Mouse (Mus musculus): Measurements from ENCODE around the gene Ms4a4c. TPM values are rescaled to one million over a fixed set of nuclear protein-coding genes. Genes with fewer than 3 reads are reported as not detected.

The Ms4a4c gene
- polyA plus RNA-seq, 1 experiment from 2014 or later: not detected

Other genes with a start within 250 kb of the Ms4a4c start
- gene 1700025F22Rik, start 239.4 kb upstream of the Ms4a4c start, polyA plus RNA-seq (2016; fragmentation: Nextera tagmentation; extraction: Ambion mirVana): not detected in 2 replicates
- gene Ms4a13, start 208.0 kb upstream of the Ms4a4c start, polyA plus RNA-seq (2016; fragmentation: Nextera tagmentation; extraction: Ambion mirVana): not detected in 2 replicates
- gene Ms4a12, start 172.3 kb upstream of the Ms4a4c start, polyA plus RNA-seq (2016; fragmentation: Nextera tagmentation; extraction: Ambion mirVana): not detected in 2 replicates
- gene Ms4a1, start 138.5 kb upstream of the Ms4a4c start, polyA plus RNA-seq (2016; fragmentation: Nextera tagmentation; extraction: Ambion mirVana): not detected in 2 replicates
- not detected in 2 replicates for gene Ms4a5, start 120.9 kb upstream of the Ms4a4c start, polyA plus RNA-seq (2016; fragmentation: Nextera tagmentation; extraction: Ambion mirVana)
- not detected in 2 replicates for gene Ms4a14, start 90.3 kb upstream of the Ms4a4c start, polyA plus RNA-seq (2016; fragmentation: Nextera tagmentation; extraction: Ambion mirVana)
- gene Ms4a7, start 68.6 kb upstream of the Ms4a4c start, polyA plus RNA-seq (2016; fragmentation: Nextera tagmentation; extraction: Ambion mirVana): not detected in 2 replicates
- 0.17 and 0.33 TPM in 2 replicates for gene Ms4a4a, start 29.2 kb upstream of the Ms4a4c start, polyA plus RNA-seq (2016; fragmentation: Nextera tagmentation; extraction: Ambion mirVana)
- not detected in 2 replicates for gene Ms4a4b, start 38.8 kb downstream of the Ms4a4c start, polyA plus RNA-seq (2016; fragmentation: Nextera tagmentation; extraction: Ambion mirVana)
- gene Ms4a6c, start 64.6 kb downstream of the Ms4a4c start, polyA plus RNA-seq (2016; fragmentation: Nextera tagmentation; extraction: Ambion mirVana): 0.49 TPM in 1 of 2 replicates, not detected in the other
- gene Gm8369, start 81.2 kb downstream of the Ms4a4c start, polyA plus RNA-seq (2016; fragmentation: Nextera tagmentation; extraction: Ambion mirVana): not detected in 2 replicates
- 0.18 and 0.72 TPM in 2 replicates for gene Ms4a6b, start 111.7 kb downstream of the Ms4a4c start, polyA plus RNA-seq (2016; fragmentation: Nextera tagmentation; extraction: Ambion mirVana)
- 1.0 and 1.1 TPM in 2 replicates for gene Ms4a4d, start 132.0 kb downstream of the Ms4a4c start, polyA plus RNA-seq (2016; fragmentation: Nextera tagmentation; extraction: Ambion mirVana)
- gene Ms4a6d, start 200.1 kb downstream of the Ms4a4c start, polyA plus RNA-seq (2016; fragmentation: Nextera tagmentation; extraction: Ambion mirVana): 0.41 and 0.48 TPM in 2 replicates
- gene Ms4a2, start 218.9 kb downstream of the Ms4a4c start, polyA plus RNA-seq (2016; fragmentation: Nextera tagmentation; extraction: Ambion mirVana): 0.16 and 0.31 TPM in 2 replicates
- not detected in 2 replicates for gene Ms4a3, start 236.1 kb downstream of the Ms4a4c start, polyA plus RNA-seq (2016; fragmentation: Nextera tagmentation; extraction: Ambion mirVana)

Data from heart, embryonic 10.5 days (tissue).